Mouse (Mus musculus) CH12.LX (cell line): ENCODE measurements around the gene Aebp1.

Experiments used
- CHD1 ChIP-seq: IDR thresholded peaks from 2 replicates; pipeline ENCODE4 v1.6.1; 2012; ENCODE audit warnings: low read depth, low read length, improper control_type of control experiment, inconsistent platforms
- CTCF ChIP-seq, 2 experiments: IDR thresholded peaks in 1 of 2; conservative IDR thresholded peaks in 1 of 2; 2 replicates each; pipeline ENCODE4 v1.5.1; 2011 to 2012; ENCODE audit warnings: low read depth in 2 of 2, low read length in 2 of 2, improper control_type of control experiment in 1 of 2, inconsistent platforms in 1 of 2, mild to moderate bottlenecking in 1 of 2, moderate library complexity in 1 of 2
- ETS1 ChIP-seq: conservative IDR thresholded peaks from 2 replicates; pipeline ENCODE4 v1.6.1; 2012; ENCODE audit warnings: low read depth, mild to moderate bottlenecking, inconsistent platforms, low read length, improper control_type of control experiment, moderate library complexity
- MYC ChIP-seq: IDR thresholded peaks from 2 replicates; pipeline ENCODE4 v1.6.1; 2011; ENCODE audit warnings: low read depth, mild to moderate bottlenecking, improper control_type of control experiment, low read length
- POLR2A ChIP-seq: IDR thresholded peaks from 2 replicates; pipeline ENCODE4 v1.6.1; 2011; ENCODE audit warnings: low read depth, mild to moderate bottlenecking, improper control_type of control experiment, low read length
- SIN3A ChIP-seq: IDR thresholded peaks from 2 replicates; pipeline ENCODE4 v1.6.1; 2012; ENCODE audit warnings: low read length, improper control_type of control experiment, inconsistent platforms

DNA sequence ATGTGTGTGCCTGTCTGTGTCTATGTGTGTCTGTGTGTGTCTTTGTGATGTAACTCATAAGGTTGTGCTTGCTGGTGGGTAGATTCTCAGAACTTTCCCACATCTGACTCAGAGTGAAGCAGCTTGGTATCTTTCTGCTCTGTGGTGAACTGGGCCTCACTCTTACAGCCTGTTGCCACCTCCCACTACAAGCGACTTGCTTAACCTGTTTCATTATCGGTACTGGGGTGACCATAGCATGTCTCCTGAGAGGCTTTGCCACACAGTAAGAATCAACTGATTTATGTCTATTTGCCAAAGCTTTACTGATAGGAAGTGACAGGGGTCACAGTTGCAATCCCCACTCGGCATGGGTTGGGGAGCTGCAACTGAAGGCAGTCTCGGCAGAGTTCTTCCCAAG lies 46.9 kb downstream of the Aebp1 start:
- TF ChIP-seq SIN3A: no peak
- no peak for TF ChIP-seq CHD1
- no peak for TF ChIP-seq POLR2A
- no peak for TF ChIP-seq MYC
- no peak for TF ChIP-seq CTCF (conservative IDR thresholded peaks at IDR 0.05 in 1 of 2, IDR thresholded peaks at IDR 0.05 in 1 of 2; ENCODE audit: low read depth in 2 of 2, low read length in 2 of 2)
- TF ChIP-seq ETS1: no peak
